Mouse (Mus musculus) sigmoid colon, adult 10 weeks (tissue): ENCODE results near the gene D330045A20Rik. TPM values are rescaled to one million over a fixed set of nuclear protein-coding genes. Genes with fewer than 3 reads are reported as not detected.

ENCODE experiments used
- polyA plus RNA-seq: library from polyadenylated mRNA; stranded (reverse); fragments of 350-450 nt; fragmentation: Illumina TruSeq; extraction: RNeasy Lipid Tissue Mini Kit (QIAGEN cat#74804); gene quantifications from one replicate; pipeline ENCODE4 v1.2.3, GENCODE M21; 2014; ENCODE audit warnings: low read depth, low replicate concordance

D330045A20Rik gene
- polyA plus RNA-seq, result 24.3 TPM

DNA sequence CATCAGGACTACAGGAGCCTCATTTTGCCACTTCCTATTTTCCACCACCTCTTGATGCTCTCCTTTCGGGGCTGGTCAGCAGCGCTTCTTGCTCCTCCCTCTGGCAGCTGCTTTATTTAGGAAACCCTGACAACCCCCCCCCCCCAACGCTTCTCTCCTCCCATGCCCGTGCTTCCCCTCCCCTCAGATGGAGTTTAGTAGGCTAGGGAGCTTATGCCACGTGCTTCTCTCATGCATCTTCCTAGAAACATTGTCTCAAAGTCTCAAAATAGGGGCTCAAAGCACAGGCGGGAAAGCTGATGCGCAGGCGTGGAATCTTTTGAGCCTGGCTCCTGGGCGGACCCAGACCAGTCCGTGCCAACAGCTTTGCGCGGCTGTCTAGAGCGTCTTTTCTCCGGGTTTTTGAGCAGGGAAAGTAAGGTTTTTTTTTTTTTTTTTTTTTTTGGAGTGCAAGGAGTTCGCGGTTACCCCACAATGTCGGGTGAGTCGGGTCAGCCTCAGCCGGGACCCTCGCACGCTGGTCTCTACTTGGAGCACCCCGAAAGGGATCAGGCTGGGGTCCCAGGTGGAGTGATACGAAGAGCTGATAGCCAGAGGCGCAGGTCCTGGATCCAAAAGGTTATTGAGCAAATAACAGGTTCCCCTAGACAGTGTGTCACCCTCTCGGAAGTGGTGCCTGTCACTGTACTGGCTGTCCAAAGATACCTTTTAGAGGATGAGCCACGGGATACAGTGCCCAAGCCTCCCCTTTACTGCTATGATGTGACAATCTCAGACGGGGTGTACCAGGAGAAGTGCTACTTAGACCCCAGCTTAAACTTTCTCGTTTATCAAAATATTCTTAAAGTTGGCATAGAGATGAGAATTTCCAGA, at the start of gene D330045A20Rik:
TSS of gene D330045A20Rik (plus strand) at position 346 of the 873 bp plus-strand sequence.

GRCm38 (mm10) chrX:139562925-139563461, 82.8 kb downstream of the D330045A20Rik start, which contains the start of gene Rnf128:
TSS of gene Rnf128 (plus strand) at chrX:139563316.

Other genes starting within 250 kb of the D330045A20Rik start
- gene Trap1a, start 146.7 kb upstream of the D330045A20Rik start, polyA plus RNA-seq, result not detected
- 434 TPM for gene Rnf128, start 82.9 kb downstream of the D330045A20Rik start, polyA plus RNA-seq
- 96.9 TPM for gene Tbc1d8b, start 204.6 kb downstream of the D330045A20Rik start, polyA plus RNA-seq
- not detected for gene Gm15013, start 234.1 kb downstream of the D330045A20Rik start, polyA plus RNA-seq